Mouse (Mus musculus): ENCODE data around the gene Rapgef6.

Gene Rapgef6

GRCm38 (mm10) chr11:54522529-54523430 is at the start of gene Rapgef6:
Rapgef6 (plus strand) TSS chr11:54522847.
- ATAC-seq (ENCODE audit: insufficient number of reproducible peaks, low FRiP score, low TSS enrichment), result peak; percentile 94

DNA sequence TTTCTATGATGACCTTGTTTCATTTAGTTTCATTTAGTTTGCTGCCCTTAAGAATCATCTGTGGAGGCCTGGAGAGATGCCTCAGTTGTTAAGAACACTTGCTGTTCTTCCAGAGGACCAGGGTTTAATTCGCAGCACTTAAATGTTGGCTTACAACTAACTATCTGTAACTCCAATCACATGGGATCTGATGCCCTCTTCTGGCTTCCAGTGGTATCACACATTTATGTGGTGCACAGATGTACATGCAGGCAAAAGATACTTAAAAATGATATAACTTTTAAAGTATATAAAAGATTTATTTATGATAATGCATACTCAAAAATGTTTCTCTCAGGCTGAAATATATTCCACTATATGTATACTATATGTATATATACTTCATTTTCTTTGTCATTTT is 44.2 kb upstream of the Rapgef6 start:
- ATAC-seq (ENCODE audit: insufficient number of reproducible peaks, low FRiP score, low TSS enrichment), result no peak

DNA sequence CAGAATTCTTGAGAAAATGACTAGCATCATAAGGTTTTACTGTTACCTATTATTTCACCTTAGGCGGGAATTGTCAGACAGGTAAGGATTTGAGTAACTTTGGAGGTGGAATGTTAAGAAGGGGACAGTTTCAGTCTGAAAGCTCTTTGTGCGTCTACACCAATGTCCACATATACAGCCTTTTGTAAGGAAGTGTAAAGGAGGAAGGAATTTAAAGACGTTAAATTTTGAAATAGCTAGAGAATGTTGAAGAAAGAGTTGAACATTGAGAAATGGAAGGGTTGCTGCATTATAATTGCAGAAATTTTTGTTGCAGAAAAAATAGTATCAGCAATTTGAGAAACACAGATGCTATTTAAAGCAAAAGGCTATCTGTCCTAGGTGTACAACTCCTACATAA is 36.6 kb upstream of the Rapgef6 start:
- no peak for ATAC-seq (ENCODE audit: insufficient number of reproducible peaks, low FRiP score, low TSS enrichment)

GRCm38 (mm10) chr11:54491946-54492558 is 30.6 kb upstream of the Rapgef6 start:
- ATAC-seq (ENCODE audit: insufficient number of reproducible peaks, low FRiP score, low TSS enrichment), result no peak

DNA sequence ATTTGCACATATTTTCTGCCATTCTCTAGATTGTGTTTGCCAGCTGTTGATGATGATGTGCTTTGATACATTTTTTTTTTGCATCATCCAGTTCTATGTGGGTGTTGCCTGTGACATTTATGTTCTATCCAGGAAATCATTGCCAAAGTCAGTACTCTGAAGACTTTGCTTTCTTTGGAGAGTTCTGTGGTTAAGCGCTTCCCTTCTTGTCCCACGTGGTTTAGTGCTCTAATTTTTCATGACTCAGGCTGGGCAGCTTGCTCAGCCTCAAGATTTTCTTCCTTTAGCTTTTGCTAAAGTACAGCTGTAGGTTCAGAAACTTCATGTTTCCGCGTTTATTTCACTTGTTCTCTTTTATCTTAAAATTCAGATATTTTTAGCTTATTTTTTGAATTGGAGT is 30.1 kb upstream of the Rapgef6 start:
- ATAC-seq (ENCODE audit: insufficient number of reproducible peaks, low FRiP score, low TSS enrichment), result no peak

- no peak for ATAC-seq (ENCODE audit: insufficient number of reproducible peaks, low FRiP score, low TSS enrichment)
Measured at GRCm38 (mm10) chr11:54499838-54500237, 22.8 kb upstream of the Rapgef6 start.

DNA sequence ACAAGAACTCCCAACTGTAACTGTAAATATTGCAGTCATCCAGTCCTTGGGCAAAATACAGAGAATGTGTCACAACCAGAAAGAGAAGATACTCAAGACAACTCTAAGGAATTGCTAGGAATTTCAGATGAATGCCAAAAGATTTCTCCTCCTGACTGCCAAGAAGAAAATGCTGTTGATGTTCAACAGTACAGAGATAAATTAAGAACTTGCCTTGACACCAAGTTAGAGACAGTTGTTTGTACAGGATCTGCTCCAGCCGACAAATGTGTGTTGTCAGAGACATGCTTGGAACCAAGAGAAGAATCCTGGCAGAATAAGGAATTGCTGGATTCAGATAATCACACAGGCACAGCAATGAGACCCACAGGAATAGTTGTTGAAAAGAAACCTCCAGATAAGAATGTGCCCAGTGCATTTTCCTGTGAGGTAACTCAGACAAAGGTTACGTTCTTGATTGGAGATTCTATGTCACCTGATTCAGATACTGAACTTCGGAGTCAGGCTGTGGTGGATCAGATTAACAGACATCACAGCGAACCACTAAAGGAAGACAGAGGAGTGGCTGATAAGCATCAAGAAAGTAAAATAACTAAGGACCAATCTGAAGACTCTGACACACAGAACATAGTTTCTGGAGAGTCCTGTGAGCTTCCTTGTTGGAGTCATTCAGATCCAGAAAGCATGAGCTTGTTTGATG is 20.0 kb upstream of the Rapgef6 start:
- no peak for ATAC-seq (ENCODE audit: insufficient number of reproducible peaks, low FRiP score, low TSS enrichment)

- no peak for ATAC-seq (ENCODE audit: insufficient number of reproducible peaks, low FRiP score, low TSS enrichment)
Measured at GRCm38 (mm10) chr11:54513584-54513983, 9.1 kb upstream of the Rapgef6 start.

GRCm38 (mm10) chr11:54521927-54522528 is 619 bp upstream of the Rapgef6 start:
- ATAC-seq (ENCODE audit: insufficient number of reproducible peaks, low FRiP score, low TSS enrichment), result no peak

- no peak for ATAC-seq (ENCODE audit: insufficient number of reproducible peaks, low FRiP score, low TSS enrichment)
Measured at GRCm38 (mm10) chr11:54523431-54524001, 869 bp downstream of the Rapgef6 start.

GRCm38 (mm10) chr11:54528002-54528401 is 5.4 kb downstream of the Rapgef6 start:
- ATAC-seq (ENCODE audit: insufficient number of reproducible peaks, low FRiP score, low TSS enrichment), result no peak

DNA sequence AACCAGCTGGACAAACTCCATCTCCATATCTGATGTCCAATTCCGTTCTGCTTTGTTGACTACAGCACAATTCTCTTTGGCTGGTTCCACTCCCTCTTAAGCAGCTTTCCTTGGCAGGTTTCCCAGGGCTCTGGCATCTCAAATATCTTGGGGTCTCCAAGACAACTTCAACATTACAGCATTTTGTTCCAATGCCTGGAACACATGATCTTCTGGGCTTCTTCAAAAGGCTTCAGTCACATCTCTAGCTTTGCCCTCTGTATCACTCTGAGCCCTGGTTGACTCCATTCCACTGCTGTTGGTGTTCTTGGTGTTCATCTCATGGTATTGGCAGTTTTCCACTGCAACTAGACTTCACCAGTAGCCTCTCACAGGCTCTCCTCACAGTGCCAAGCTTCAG is 7.7 kb downstream of the Rapgef6 start:
- ATAC-seq (ENCODE audit: insufficient number of reproducible peaks, low FRiP score, low TSS enrichment), result no peak

GRCm38 (mm10) chr11:54530916-54531315 is 8.3 kb downstream of the Rapgef6 start:
- no peak for ATAC-seq (ENCODE audit: insufficient number of reproducible peaks, low FRiP score, low TSS enrichment)

DNA sequence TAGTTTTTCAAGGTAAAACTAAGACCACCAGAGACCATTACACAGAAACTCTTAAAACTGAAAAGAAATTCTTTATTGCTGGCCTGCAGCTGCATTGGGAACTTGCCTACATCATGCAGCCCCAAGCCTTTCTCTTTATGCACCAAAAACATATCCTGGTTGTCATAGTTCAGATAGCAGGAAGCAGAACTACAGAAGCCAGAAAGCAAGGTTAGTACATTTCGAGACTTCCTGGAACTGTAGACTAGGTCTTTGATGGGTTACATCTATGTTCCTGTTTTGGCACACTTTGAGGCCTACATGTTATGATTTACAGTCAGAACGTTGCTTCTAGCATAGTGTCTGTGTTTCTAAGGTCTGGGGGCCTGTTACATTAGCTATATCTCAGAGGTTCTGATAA is 11.2 kb downstream of the Rapgef6 start:
- ATAC-seq (ENCODE audit: insufficient number of reproducible peaks, low FRiP score, low TSS enrichment), result no peak

GRCm38 (mm10) chr11:54534871-54535270 is 12.2 kb downstream of the Rapgef6 start:
- no peak for ATAC-seq (ENCODE audit: insufficient number of reproducible peaks, low FRiP score, low TSS enrichment)

DNA sequence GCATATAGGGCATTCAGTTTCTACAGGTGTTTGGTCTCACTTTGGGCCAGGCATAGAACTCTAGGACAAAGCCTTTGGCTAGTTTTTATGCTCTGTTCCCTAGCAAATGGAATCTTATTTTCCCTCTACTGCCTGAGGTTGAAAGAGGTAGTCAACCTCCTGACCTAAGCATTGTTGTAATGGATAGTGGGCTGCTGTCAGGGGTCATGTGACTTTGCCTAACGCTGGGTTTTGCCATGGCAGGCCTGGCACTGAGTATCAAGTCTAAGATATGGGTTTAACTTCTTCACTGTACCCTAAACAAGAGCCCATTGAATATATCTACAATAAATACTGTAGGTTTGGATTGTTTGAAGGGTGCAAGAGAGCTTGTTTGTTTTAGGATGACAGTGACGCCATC is 16.4 kb downstream of the Rapgef6 start:
- ATAC-seq (ENCODE audit: insufficient number of reproducible peaks, low FRiP score, low TSS enrichment), result no peak

GRCm38 (mm10) chr11:54539486-54539885 is 16.8 kb downstream of the Rapgef6 start:
- no peak for ATAC-seq (ENCODE audit: insufficient number of reproducible peaks, low FRiP score, low TSS enrichment)

DNA sequence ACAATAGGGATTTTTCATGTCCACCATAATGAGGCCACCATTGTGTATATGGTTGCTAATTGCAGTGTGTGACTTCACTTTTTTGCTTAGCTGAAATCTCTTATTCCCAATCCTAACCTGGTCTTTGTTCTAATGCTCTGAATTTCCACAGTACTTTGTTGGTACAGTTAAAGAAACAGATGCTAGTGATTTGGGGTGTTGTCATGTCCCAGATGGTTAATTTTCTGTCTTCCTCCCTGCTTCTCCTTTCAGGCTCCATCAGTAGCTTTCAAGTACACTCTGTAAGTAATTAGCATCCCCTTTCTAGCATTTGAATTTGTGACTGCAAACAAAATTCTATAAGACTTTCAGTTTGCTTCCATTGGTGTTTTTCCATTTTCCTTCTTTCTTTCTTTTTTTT is 17.7 kb downstream of the Rapgef6 start:
- ATAC-seq (ENCODE audit: insufficient number of reproducible peaks, low FRiP score, low TSS enrichment), result no peak

DNA sequence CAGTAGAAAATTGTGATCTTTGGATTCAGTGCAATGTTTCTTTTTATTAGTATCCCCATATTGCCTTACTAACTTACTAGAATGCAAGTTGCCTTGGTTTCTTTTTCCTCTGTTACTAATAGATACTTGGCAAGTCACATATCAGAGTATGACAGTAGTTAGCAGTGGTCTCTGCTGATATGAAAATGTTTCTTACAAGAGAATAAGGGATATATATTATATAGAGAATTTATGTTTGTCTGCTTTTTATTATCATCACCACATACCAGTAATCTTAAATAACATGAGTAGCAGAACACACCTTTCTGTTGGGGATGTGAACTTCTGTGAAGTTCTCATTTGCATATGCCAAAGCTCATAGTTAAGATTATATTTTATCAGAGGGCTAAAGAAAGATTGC is 19.8 kb downstream of the Rapgef6 start:
- no peak for ATAC-seq (ENCODE audit: insufficient number of reproducible peaks, low FRiP score, low TSS enrichment)

DNA sequence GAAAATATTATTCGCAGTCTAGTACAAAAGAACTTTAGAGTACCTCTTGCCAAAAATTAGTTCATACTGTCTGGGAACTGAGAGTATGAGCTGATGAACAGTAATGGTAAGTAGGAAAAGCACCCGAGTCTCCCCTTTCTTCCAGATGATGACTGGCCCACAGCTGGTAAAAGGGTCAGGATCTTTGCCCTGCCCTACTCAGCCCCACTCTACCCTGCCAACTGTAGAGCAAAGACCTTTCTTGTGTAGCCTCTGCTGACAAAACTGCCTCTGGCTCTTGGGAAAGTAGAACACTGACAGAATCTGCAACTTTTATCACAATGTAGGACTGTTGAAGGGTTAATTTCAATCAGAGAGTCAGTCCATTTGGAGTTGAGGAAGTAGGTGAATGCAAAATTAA is 32.3 kb downstream of the Rapgef6 start:
- ATAC-seq (ENCODE audit: insufficient number of reproducible peaks, low FRiP score, low TSS enrichment), result no peak

DNA sequence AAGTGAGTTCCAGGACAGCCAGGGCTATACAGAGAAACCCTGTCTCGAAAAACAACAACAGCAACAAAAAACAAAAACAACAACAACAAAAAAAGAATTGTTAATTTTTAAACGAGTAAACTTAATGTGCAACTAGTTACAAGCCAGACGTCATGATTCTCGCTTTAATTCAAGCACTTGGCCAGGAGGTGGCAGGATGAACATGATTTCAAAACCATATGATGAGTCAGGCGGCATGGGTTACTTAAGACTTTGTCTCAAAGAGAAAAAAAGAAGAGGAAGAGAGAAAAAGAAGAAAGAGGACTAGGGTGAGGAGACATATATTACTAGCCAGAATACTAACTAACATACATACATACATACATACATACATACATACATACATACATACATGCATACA is 40.1 kb downstream of the Rapgef6 start:
- ATAC-seq (ENCODE audit: insufficient number of reproducible peaks, low FRiP score, low TSS enrichment), result no peak
